Comparison of ENCODE assay signal across 7 mouse cellular contexts in the genomic region with DNA sequence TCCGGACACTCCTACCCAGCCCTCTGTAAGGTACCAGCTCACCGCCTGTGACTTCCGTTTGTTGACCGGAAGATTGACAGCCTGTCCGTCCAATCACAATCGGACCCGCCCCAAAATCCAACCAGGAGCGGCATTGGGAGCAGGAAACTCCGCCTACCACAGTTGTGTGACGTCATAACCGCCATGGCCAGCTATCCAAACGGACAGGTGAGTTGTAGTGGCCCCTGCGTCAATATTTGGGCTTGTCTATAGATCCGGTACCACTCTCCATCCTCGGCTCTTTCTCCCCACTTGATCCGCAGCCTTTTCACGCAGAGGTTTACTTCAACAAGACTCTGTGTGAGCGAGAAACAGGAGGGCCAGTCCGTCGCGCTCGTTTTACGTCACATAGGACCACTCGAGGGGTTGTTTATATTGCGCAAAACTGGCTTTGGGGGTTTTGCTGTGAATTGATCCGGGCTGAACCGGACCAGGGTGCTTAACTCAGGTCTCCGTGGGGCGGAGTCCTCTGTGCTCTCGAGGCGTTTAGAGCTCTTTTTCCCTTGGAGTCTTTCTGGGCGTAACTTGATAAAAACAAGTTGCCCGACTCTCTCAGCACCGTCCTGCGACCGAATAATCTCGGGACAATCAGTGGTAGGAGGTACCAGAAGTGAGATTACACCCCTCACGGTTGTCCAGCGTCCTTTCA. TPM values are rescaled to one million over a fixed set of nuclear protein-coding genes. Genes with fewer than 3 reads are reported as not detected.
DNase-seq lines count a peak whose midpoint lies in the region; ATAC-seq lines count a peak whose summit lies in the region.

No protein-coding gene starts in this region.

- H3K4me2 ChIP-seq in midbrain, embryonic 13.5 days (replicated peaks) = peak overlapping the region; percentile 82

- H3K27me3 ChIP-seq in embryonic facial prominence, embryonic 10.5 days (replicated peaks; ENCODE audit: low read depth, poor library complexity, severe bottlenecking) = no peaks in the 10 kb centered on the region
- H3K27me3 ChIP-seq in limb, embryonic 10.5 days (ENCODE audit: low read depth, poor library complexity, severe bottlenecking) = no peaks in the 10 kb centered on the region
- no peaks in the 10 kb centered on the region for H3K27me3 ChIP-seq in midbrain, embryonic 13.5 days

- H3K4me1 ChIP-seq in embryonic facial prominence, embryonic 10.5 days = peaks cover 18% of the 10 kb centered on the region
- H3K4me1 ChIP-seq in limb, embryonic 10.5 days = peaks cover 18% of the 10 kb centered on the region
- H3K4me1 ChIP-seq in midbrain, embryonic 13.5 days (replicated peaks) = peaks cover 13% of the 10 kb centered on the region

- H3K27ac ChIP-seq in embryonic facial prominence, embryonic 10.5 days (replicated peaks) = peak overlapping the region; percentile 89
- H3K27ac ChIP-seq in limb, embryonic 10.5 days = peak overlapping the region; percentile 84
- peak overlapping the region; percentile 54 for H3K27ac ChIP-seq in midbrain, embryonic 13.5 days

- peak overlapping the region; percentile 80 for H3K4me3 ChIP-seq in embryonic facial prominence, embryonic 10.5 days
- peak overlapping the region; percentile 85 for H3K4me3 ChIP-seq in limb, embryonic 10.5 days
- H3K4me3 ChIP-seq in midbrain, embryonic 13.5 days (replicated peaks) = peak overlapping the region; percentile 67

- 1% methylated on average over 39 of the region's 39 CpGs for WGBS in embryonic facial prominence, embryonic 10.5 days
- 2% methylated on average over 39 of the region's 39 CpGs for WGBS in limb, embryonic 10.5 days
- 1% methylated on average over 39 of the region's 39 CpGs for WGBS in midbrain, embryonic 13.5 days

- peaks cover 2% of the 10 kb centered on the region; the same call in 1 of the 2 replicates for H3K36me3 ChIP-seq in embryonic facial prominence, embryonic 10.5 days (replicated peaks)
- no peaks in the 10 kb centered on the region for H3K36me3 ChIP-seq in limb, embryonic 10.5 days
- H3K36me3 ChIP-seq in midbrain, embryonic 13.5 days = 0 out of 2 replicates have a peak, but pooled peaks cover 4% of the 10 kb centered on the region

- H3K9ac ChIP-seq in midbrain, embryonic 13.5 days (replicated peaks) = peak overlapping the region; percentile 68

- DNase-seq in adrenal gland, postnatal 10 days = peak; percentile 99
- DNase-seq in embryonic facial prominence, embryonic 10.5 days (ENCODE audit: low spot score) = peak; percentile 99
- DNase-seq in kidney, adult 11 months = peak; percentile 99
- DNase-seq in limb, embryonic 10.5 days (ENCODE audit: low spot score) = peak; percentile 99
- peak; percentile 100 for DNase-seq in spleen, adult 12 weeks (ENCODE audit: low spot score)

- no peaks in the 10 kb centered on the region for H3K9me3 ChIP-seq in embryonic facial prominence, embryonic 10.5 days
- peaks cover 2% of the 10 kb centered on the region; the same call in 1 of the 2 replicates for H3K9me3 ChIP-seq in limb, embryonic 10.5 days (replicated peaks)
- H3K9me3 ChIP-seq in midbrain, embryonic 13.5 days = no peaks in the 10 kb centered on the region

- ATAC-seq in granulocyte monocyte progenitor cell, adult 5-6 weeks (replicated peaks; ENCODE audit: poor library complexity, severe bottlenecking) = peak; percentile 84
- ATAC-seq in midbrain, embryonic 13.5 days = peak; percentile 96

RNA-seq across cellular contexts. Expression of a gene that starts 5.2 kb away (rescaled TPM):
- total RNA-seq in adrenal gland, postnatal 10 days (2021) = 10 to 100 TPM; 51.4 to 54.6 TPM
- 69.2 and 73.2 TPM in 2 replicates for polyA plus RNA-seq in embryonic facial prominence, embryonic 10.5 days (2016; fragmentation: Nextera tagmentation; extraction: Ambion mirVana)
- 22.7 and 60.5 TPM in 2 replicates for total RNA-seq in granulocyte monocyte progenitor cell, adult 5-6 weeks (2014; fragmentation: Nextera tagmentation)
- total RNA-seq in granulocyte monocyte progenitor cell, adult 5-6 weeks (2017) = 10.4 and 12.4 TPM in 2 replicates
- polyA plus RNA-seq in limb, embryonic 10.5 days (2016; fragmentation: Nextera tagmentation; extraction: Ambion mirVana) = 71.4 and 73.4 TPM in 2 replicates
- 65.3 and 72.0 TPM in 2 replicates for polyA plus RNA-seq in midbrain, embryonic 13.5 days (2015; fragmentation: Nextera tagmentation; extraction: Ambion mirVana)

RNA-seq across cellular contexts. Expression of a gene that starts 31.6 kb away (rescaled TPM):
- total RNA-seq in adrenal gland, postnatal 10 days (2021) = 1 to 10 TPM in 1 of 2 experiments, under 1 TPM in 1; 0.78 to 1.7 TPM
- 0.21 and 0.41 TPM in 2 replicates for polyA plus RNA-seq in embryonic facial prominence, embryonic 10.5 days (2016; fragmentation: Nextera tagmentation; extraction: Ambion mirVana)
- not detected in 2 replicates for total RNA-seq in granulocyte monocyte progenitor cell, adult 5-6 weeks (2014; fragmentation: Nextera tagmentation)
- not detected in 2 replicates for total RNA-seq in granulocyte monocyte progenitor cell, adult 5-6 weeks (2017)
- polyA plus RNA-seq in limb, embryonic 10.5 days (2016; fragmentation: Nextera tagmentation; extraction: Ambion mirVana) = 0.18 TPM in 1 of 2 replicates, not detected in the other
- polyA plus RNA-seq in midbrain, embryonic 13.5 days (2015; fragmentation: Nextera tagmentation; extraction: Ambion mirVana) = 0.41 and 0.94 TPM in 2 replicates

RNA-seq across cellular contexts. Expression of a gene that starts 59.9 kb away (rescaled TPM):
- total RNA-seq in adrenal gland, postnatal 10 days (2021) = 10 to 100 TPM; 29.4 to 33.8 TPM
- 4.7 and 7.2 TPM in 2 replicates for polyA plus RNA-seq in embryonic facial prominence, embryonic 10.5 days (2016; fragmentation: Nextera tagmentation; extraction: Ambion mirVana)
- 0.21 TPM in 1 of 2 replicates, not detected in the other for total RNA-seq in granulocyte monocyte progenitor cell, adult 5-6 weeks (2014; fragmentation: Nextera tagmentation)
- 0.52 and 1.9 TPM in 2 replicates for total RNA-seq in granulocyte monocyte progenitor cell, adult 5-6 weeks (2017)
- 3.9 and 10.2 TPM in 2 replicates for polyA plus RNA-seq in limb, embryonic 10.5 days (2016; fragmentation: Nextera tagmentation; extraction: Ambion mirVana)
- polyA plus RNA-seq in midbrain, embryonic 13.5 days (2015; fragmentation: Nextera tagmentation; extraction: Ambion mirVana) = 2.9 and 3.4 TPM in 2 replicates

Comparison
In these comparisons a context has a peak if more than half of its experiments do, and no peak if none do; other contexts are left out.
1. Peak in every context shown above with its lines: DNase-seq, ATAC-seq, H3K4me3 ChIP-seq and H3K27ac ChIP-seq.